16 mouse cellular contexts compared by ENCODE assay signal in genomic region chr11:101706764-101707448, GRCm38 (mm10).
"Had no signal": no experiment of that assay in that cellular context is flagged by ENCODE, and none has a peak within 500 bp of the region (broad histone marks: within the 10 kb centered on the region; RNA-seq: fewer than 3 reads in every experiment).

No protein-coding gene starts in this region.

- H3K4me1 ChIP-seq: stomach, embryonic 15.5 days had no signal

- ATAC-seq: lung, postnatal 0 days; midbrain, embryonic 15.5 days had no signal

- DNase-seq: kidney, adult 2 months; kidney, postnatal 25 days; lung, adult 2 months; lung, postnatal 36 days; retina, postnatal 1 day; right cerebral cortex, postnatal 4 days; spleen, adult 18-20 months; thymus, adult 2 months; thymus, postnatal 25 days had no signal

- H3K9ac ChIP-seq: liver, embryonic 14.5 days; midbrain, embryonic 15.5 days; stomach, embryonic 15.5 days had no signal

- H3K4me2 ChIP-seq: midbrain, embryonic 15.5 days; stomach, embryonic 15.5 days had no signal

- H3K27ac ChIP-seq: left cerebral cortex, adult 2 months; limb, embryonic 10.5 days; liver, embryonic 14.5 days; midbrain, embryonic 10.5 days; midbrain, embryonic 15.5 days; stomach, embryonic 15.5 days had no signal

- H3K36me3 ChIP-seq: limb, embryonic 10.5 days; midbrain, embryonic 10.5 days; midbrain, embryonic 15.5 days; stomach, embryonic 15.5 days had no signal

- H3K9me3 ChIP-seq: limb, embryonic 10.5 days; midbrain, embryonic 10.5 days; midbrain, embryonic 15.5 days; stomach, embryonic 15.5 days had no signal

- H3K4me3 ChIP-seq: left cerebral cortex, adult 2 months; limb, embryonic 10.5 days; midbrain, embryonic 10.5 days; midbrain, embryonic 15.5 days; stomach, embryonic 15.5 days had no signal

- H3K27me3 ChIP-seq: midbrain, embryonic 15.5 days; stomach, embryonic 15.5 days had no signal
